Mouse (Mus musculus): ENCODE measurements around the gene 4933415A04Rik. TPM values are rescaled to one million over a fixed set of nuclear protein-coding genes. Genes with fewer than 3 reads are reported as not detected.

The 4933415A04Rik gene
- polyA plus RNA-seq, 1 experiment = 0.38 TPM

DNA sequence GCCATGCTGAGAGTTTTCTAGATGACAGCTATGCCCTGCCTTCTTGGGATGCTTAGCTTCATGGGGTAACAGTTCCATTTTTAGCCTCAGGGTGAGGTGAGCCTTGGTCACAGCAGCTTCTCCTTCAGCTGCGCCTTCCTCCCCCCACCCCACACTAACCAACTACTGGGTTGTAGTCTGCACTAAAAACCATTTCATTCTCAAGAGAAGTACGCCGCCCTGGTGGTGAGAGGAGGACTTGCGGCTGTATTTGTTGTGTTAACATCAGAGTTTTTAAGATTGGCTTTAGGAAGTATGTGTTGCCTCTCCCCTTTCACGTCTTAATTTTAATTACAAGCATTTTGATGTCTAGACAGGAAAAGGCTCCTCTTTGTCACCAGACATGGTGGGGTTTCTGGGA is 18.6 kb upstream of the 4933415A04Rik start:
- 61% methylated on average over 5 of the region's 5 CpGs for WGBS
- TF ChIP-seq POLR2A (IDR thresholded peaks at IDR 0.05; ENCODE audit: borderline replicate concordance, extremely low read depth, low read depth, low read length) = no peak
- TF ChIP-seq CTCF (IDR thresholded peaks at IDR 0.05; ENCODE audit: insufficient read depth, low read length) = peak; percentile 61
- Histone ChIP-seq H3K4me3 (replicated peaks; ENCODE audit: extremely low read depth, low read depth, low read length) (no peak overlapping the region), H3K4me1 (ENCODE audit: control insufficient read depth, insufficient read depth, low read length) (peaks cover 13% of the 10 kb centered on the region)
- peak; percentile 40 for DNase-seq

DNA sequence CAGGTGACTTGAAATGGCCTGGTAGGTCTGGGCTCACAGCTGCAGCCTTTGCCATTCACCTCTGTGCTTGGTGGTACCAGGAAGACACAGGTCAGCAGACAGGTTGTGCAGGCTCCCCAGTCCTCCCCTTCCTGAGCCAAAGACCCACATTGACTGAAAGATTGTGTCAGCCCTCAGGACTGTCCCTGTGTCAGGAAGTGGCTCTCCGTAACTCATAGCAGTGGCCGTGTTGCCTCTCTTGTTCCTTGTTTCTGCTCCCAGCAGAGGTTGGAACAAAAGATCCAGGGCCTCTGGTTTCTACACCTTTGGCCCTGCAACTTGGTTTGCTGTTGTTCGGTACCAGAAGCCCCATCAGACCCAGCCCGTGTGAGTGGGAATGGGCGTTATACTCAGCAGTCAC is 17.7 kb upstream of the 4933415A04Rik start:
- Histone ChIP-seq H3K4me1 (ENCODE audit: control insufficient read depth, insufficient read depth, low read length) (peaks cover 13% of the 10 kb centered on the region), H3K4me3 (replicated peaks; ENCODE audit: extremely low read depth, low read depth, low read length) (no peak overlapping the region)
- WGBS = 41% methylated on average over 5 of the region's 5 CpGs
- DNase-seq = no peak
- TF ChIP-seq POLR2A (IDR thresholded peaks at IDR 0.05; ENCODE audit: borderline replicate concordance, extremely low read depth, low read depth, low read length) (no peak), CTCF (IDR thresholded peaks at IDR 0.05; ENCODE audit: insufficient read depth, low read length) (no peak)

DNA sequence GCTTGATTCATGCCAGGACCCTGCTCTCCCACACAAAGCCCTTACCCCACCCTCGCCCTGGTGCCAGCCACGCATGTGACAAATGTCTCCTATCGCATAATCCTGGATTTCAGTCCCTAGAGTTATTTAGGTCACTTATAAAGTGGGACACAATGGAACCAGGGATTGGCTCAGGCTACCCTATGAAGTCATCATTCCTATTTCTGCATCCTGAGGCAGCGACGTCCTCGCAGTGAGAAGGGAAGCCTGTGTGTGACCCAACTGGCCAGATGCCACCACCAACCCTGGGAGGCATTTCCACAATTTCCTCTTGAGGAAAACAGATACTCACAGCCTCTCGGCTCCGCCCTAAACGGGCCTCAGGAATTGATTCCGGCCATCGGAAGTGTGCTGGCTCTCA is 17.2 kb upstream of the 4933415A04Rik start:
- peaks cover 13% of the 10 kb centered on the region for H3K4me1 ChIP-seq (ENCODE audit: control insufficient read depth, insufficient read depth, low read length)
- no peak overlapping the region for H3K4me3 ChIP-seq (replicated peaks; ENCODE audit: extremely low read depth, low read depth, low read length)
- DNase-seq = peak; percentile 62
- 25% methylated on average over 11 of the region's 11 CpGs for WGBS
- no peak for TF ChIP-seq CTCF (IDR thresholded peaks at IDR 0.05; ENCODE audit: insufficient read depth, low read length)
- no peak for TF ChIP-seq POLR2A (IDR thresholded peaks at IDR 0.05; ENCODE audit: borderline replicate concordance, extremely low read depth, low read depth, low read length)

DNA sequence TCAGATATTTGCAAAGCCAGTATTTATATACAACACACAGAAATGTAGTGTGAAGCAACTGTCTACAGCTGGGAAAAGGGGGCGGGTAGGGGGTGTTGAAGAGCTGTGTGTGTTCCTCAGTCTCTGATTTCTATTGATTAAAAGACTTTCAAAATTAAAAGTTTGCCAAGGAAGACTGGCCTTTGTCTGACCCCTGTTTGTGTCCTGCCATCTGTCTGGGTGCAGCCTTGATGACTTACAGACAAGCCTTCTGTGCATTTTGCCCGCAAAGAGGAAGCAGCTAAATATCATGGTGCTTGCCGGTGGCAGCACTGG is 11.8 kb upstream of the 4933415A04Rik start:
- H3K4me3 ChIP-seq (replicated peaks; ENCODE audit: extremely low read depth, low read depth, low read length) = no peak overlapping the region
- WGBS = 20% methylated on average over 3 of the region's 3 CpGs
- peaks cover 5% of the 10 kb centered on the region for H3K4me1 ChIP-seq (ENCODE audit: control insufficient read depth, insufficient read depth, low read length)
- no peak for DNase-seq
- TF ChIP-seq CTCF (IDR thresholded peaks at IDR 0.05; ENCODE audit: insufficient read depth, low read length) (no peak), POLR2A (IDR thresholded peaks at IDR 0.05; ENCODE audit: borderline replicate concordance, extremely low read depth, low read depth, low read length) (no peak)

DNA sequence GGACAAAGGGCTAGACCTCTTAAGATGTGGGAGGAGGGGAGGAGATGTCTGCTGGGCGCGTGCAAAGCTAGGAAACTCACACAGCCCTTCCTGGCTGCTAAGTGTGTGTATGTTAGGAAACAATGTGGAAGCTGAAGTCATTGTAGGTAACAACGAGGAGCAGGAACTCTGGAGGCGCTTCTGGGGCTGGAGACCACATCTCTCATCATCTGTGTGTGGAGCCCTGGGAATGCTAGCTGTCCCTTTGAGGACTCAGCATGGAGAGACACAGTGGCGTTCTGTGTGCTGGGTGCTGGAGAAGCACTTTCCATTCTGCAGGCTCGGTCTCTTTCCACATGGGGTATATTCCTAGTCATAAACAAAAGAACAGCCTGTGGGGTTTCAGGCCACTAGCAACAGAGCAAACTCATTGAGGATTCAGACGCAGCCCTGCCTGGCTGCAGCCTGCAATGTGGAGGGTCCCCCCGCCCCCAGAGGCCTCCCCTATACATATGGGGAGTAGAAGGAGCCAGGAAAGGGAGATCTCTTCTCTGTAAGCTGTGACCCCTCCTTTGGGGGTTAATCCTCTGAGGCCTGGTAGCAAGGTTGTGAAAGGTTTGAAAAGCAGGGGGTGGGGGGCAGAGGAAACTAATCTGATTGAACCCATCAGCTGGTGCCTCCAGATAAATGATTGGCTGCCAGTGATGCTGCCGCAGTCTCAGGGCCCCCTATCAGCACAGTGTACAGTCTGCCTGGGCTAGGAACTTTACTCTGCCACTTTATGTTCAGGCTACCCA is 11.3 kb upstream of the 4933415A04Rik start:
- no peak for TF ChIP-seq CTCF (IDR thresholded peaks at IDR 0.05; ENCODE audit: insufficient read depth, low read length)
- TF ChIP-seq POLR2A (IDR thresholded peaks at IDR 0.05; ENCODE audit: borderline replicate concordance, extremely low read depth, low read depth, low read length) = no peak
- no peak for DNase-seq
- WGBS = 28% methylated on average over 9 of the region's 9 CpGs
- H3K4me3 ChIP-seq (replicated peaks; ENCODE audit: extremely low read depth, low read depth, low read length) = no peak overlapping the region
- H3K4me1 ChIP-seq (ENCODE audit: control insufficient read depth, insufficient read depth, low read length) = peaks cover 3% of the 10 kb centered on the region

DNA sequence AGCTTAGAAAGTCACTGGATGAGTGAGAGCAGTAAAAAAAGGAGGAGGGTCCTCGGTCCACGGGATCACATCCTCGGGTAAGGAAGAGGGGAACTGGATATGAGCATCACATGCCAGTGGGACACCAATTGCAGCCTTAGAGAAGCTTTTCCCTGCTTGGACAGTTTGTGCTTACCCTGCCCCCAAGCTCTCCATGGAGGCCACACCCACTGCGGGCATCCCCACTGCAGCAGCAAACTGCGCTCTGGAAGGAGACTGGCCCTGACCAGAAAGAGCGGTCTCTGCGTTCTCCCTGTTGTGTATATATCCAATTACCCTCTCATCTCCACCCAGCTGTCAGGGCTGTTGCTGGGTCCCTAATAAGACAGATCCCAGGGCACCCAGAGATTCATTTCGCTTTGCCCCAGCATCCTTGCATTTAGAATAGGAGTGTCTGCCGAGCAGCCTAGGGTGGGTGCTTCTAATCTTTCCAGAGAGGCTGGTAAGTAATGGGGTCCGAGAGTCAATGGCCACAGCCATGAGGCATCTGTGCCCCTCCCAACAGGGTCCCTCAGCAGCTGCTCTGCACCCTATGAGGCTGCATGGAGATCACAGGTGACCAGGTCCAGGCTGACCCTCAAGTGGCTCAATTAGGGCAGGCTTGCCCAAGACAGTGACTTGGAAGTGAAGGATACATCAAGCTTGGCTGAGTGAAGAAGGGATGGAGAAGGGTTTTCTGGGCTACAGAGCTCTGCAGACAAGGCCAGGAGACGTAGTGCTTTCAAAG is 8.9 kb upstream of the 4933415A04Rik start:
- TF ChIP-seq POLR2A (IDR thresholded peaks at IDR 0.05; ENCODE audit: borderline replicate concordance, extremely low read depth, low read depth, low read length) = no peak
- TF ChIP-seq CTCF (IDR thresholded peaks at IDR 0.05; ENCODE audit: insufficient read depth, low read length) = no peak
- peaks cover 3% of the 10 kb centered on the region; the same call in 1 of the 2 replicates for H3K4me1 ChIP-seq (ENCODE audit: control insufficient read depth, insufficient read depth, low read length)
- 80% methylated on average over 11 of the region's 11 CpGs for WGBS
- no peak overlapping the region for H3K4me3 ChIP-seq (replicated peaks; ENCODE audit: extremely low read depth, low read depth, low read length)
- no peak for DNase-seq

DNA sequence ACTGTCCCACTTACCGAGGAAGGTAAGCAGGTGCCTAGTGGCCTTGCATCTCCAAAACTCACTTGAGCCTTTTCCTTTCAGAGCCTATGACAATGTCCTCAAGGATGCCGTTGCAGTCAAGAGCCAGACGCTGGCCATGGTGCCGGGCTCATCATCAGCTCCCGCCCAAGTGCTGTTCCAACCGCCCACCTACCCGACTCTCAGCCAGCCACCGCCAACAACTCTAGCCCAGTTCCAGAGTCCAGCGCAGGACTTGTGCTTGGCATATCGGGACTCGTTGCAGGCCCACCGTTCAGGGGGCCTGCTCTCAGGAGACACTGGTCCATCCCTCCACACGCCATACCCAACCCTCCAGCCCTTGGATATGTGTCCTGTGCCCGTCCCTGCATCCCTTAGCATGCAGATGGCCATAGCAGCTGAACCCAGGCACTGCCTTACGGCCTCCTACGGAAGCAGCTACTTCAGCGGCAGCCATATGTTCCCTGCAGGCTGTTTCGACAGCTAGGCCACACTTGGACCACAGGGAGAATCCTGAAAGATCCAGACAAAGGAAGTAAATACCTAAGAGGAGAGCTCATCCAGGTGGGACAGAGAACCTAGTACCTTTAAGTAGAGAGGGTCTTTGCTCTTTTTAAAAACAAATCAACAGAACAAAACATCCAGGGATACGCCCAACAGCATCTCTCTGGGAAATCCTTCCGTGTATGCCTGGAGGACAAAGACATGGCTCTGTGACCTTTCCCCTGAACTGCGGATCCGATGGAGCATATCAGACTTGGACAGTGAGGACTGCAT is 1.4 kb upstream of the 4933415A04Rik start:
- Histone ChIP-seq H3K4me1 (ENCODE audit: control insufficient read depth, insufficient read depth, low read length) (no peaks in the 10 kb centered on the region), H3K4me3 (replicated peaks; ENCODE audit: extremely low read depth, low read depth, low read length) (no peak overlapping the region)
- TF ChIP-seq POLR2A (IDR thresholded peaks at IDR 0.05; ENCODE audit: borderline replicate concordance, extremely low read depth, low read depth, low read length) (no peak), CTCF (IDR thresholded peaks at IDR 0.05; ENCODE audit: insufficient read depth, low read length) (no peak)
- no peak for DNase-seq
- WGBS = 91% methylated on average over 22 of the region's 22 CpGs

DNA sequence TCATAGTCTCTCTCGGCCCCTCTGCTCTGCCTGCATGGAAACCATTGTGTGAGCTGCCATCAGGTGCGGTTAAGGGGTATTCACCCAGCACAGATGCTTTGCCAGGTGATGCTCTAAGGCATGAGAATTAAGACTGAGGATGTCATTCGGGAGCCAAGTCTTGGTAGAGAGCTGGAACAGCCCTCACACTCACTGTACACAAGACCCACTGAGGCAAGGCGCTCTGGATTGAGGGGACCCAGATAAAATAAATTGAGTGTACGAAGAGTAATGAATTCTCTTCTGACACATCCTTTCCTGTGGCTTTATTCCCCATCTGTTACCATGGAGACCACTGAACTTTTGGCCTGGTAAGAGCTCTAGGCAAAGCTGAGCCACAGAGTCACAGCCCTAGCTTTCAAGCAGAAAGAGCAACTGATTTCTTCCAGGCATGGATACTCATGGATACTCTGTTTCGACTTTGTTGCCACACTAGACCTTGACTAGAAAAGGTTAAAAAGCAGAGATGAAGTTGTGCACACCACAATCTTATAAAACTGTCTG is 2.8 kb downstream of the 4933415A04Rik start:
- no peak for TF ChIP-seq CTCF (IDR thresholded peaks at IDR 0.05; ENCODE audit: insufficient read depth, low read length)
- TF ChIP-seq POLR2A (IDR thresholded peaks at IDR 0.05; ENCODE audit: borderline replicate concordance, extremely low read depth, low read depth, low read length) = no peak
- Histone ChIP-seq H3K4me3 (replicated peaks; ENCODE audit: extremely low read depth, low read depth, low read length) (no peak overlapping the region), H3K4me1 (ENCODE audit: control insufficient read depth, insufficient read depth, low read length) (no peaks in the 10 kb centered on the region)
- DNase-seq = no peak
- WGBS = 64% methylated on average over 6 of the region's 6 CpGs

DNA sequence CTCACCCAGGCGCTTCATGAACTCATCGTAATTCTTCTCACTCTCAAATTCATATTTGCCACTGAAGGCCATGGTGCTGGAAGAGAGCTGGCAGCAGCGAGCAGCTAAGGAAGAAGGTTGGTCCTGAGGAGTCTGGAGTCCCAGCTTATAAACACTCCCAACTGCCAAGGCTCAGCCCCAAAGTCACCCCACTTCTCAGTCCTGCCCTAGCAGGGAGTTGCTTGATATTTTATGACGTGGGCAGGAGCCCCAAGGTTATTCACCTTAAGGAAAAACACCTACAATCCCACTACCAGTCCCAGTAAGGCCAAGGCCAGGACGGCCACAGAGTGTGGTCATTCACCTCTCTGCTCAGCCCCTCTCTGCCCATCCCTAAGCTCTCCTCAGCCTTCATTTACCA is 14.6 kb downstream of the 4933415A04Rik start, which contains the start of gene Fabp6:
TSS of gene Fabp6 (minus strand) at position 101 of the 400 bp plus-strand sequence.
- TF ChIP-seq POLR2A (IDR thresholded peaks at IDR 0.05; ENCODE audit: borderline replicate concordance, extremely low read depth, low read depth, low read length) = no peak
- no peak for TF ChIP-seq CTCF (IDR thresholded peaks at IDR 0.05; ENCODE audit: insufficient read depth, low read length)
- no peaks in the 10 kb centered on the region for H3K4me1 ChIP-seq (ENCODE audit: control insufficient read depth, insufficient read depth, low read length)
- H3K4me3 ChIP-seq (replicated peaks; ENCODE audit: extremely low read depth, low read depth, low read length) = no peak within 1 kb of the TSS
- DNase-seq = no peak
- WGBS = 87% methylated on average over 5 of the region's 5 CpGs
